Mouse (Mus musculus) kidney, embryonic 15.5 days (tissue): Measurements from ENCODE around the gene Pigg. TPM values are rescaled to one million over a fixed set of nuclear protein-coding genes. Genes with fewer than 3 reads are reported as not detected.

Experiments
- ATAC-seq: fragments of 200-750 bp; cut with Nextera tagmentation; replicated peaks from 2 replicates; pipeline ENCODE4 v1.8.0; 2017; ENCODE audit warnings: moderate TSS enrichment; ENCODE audit not compliant: low FRiP score
- H3K27ac ChIP-seq: fragments of 300-500 bp; sonication (generic); 2 replicates; pipeline ENCODE4 v1.5.1; 2015; ENCODE audit warnings: mild to moderate bottlenecking, inconsistent platforms
- H3K27me3 ChIP-seq: fragments of 300-500 bp; sonication (generic); 2 replicates; pipeline ENCODE4 v1.6.1; 2015; ENCODE audit warnings: inconsistent platforms
- H3K36me3 ChIP-seq: fragments of 300-500 bp; sonication (generic); 2 replicates; pipeline ENCODE4 v1.6.1; 2015; ENCODE audit warnings: inconsistent platforms
- H3K4me1 ChIP-seq: fragments of 300-500 bp; sonication (generic); 2 replicates; pipeline ENCODE4 v1.6.1; 2015; ENCODE audit warnings: inconsistent platforms
- H3K4me2 ChIP-seq: fragments of 300-500 bp; sonication (generic); 2 replicates; pipeline ENCODE4 v1.6.1; 2015; ENCODE audit warnings: moderate library complexity, mild to moderate bottlenecking, inconsistent platforms
- H3K4me3 ChIP-seq: fragments of 300-500 bp; sonication (generic); replicated peaks from 2 replicates; pipeline ENCODE4 v1.5.1; 2015; ENCODE audit warnings: mild to moderate bottlenecking, inconsistent platforms
- H3K9ac ChIP-seq: fragments of 300-500 bp; sonication (generic); 2 replicates; pipeline ENCODE4 v1.6.1; 2015; ENCODE audit warnings: mild to moderate bottlenecking, inconsistent platforms
- H3K9me3 ChIP-seq: fragments of 300-500 bp; sonication (generic); replicated peaks from 2 replicates; pipeline ENCODE4 v1.6.1; 2016; ENCODE audit warnings: inconsistent platforms
- WGBS: fragments of 180-500 bp; shearing (Covaris S2); methylation state at CpG from one replicate; pipeline ENCODE4 v1.1.7; 2015; ENCODE audit warnings: mixed read lengths; 5-methylcytosine and 5-hydroxymethylcytosine counted together
- polyA plus RNA-seq: library from polyadenylated mRNA; unstranded; fragments of >200 nt; fragmentation: Nextera tagmentation; extraction: Ambion mirVana; gene quantifications from 2 replicates; pipeline ENCODE4 v1.2.1, GENCODE M21; 2015

Gene Pigg
- polyA plus RNA-seq, 1 experiment from 2014 or later: 7.5 TPM

DNA sequence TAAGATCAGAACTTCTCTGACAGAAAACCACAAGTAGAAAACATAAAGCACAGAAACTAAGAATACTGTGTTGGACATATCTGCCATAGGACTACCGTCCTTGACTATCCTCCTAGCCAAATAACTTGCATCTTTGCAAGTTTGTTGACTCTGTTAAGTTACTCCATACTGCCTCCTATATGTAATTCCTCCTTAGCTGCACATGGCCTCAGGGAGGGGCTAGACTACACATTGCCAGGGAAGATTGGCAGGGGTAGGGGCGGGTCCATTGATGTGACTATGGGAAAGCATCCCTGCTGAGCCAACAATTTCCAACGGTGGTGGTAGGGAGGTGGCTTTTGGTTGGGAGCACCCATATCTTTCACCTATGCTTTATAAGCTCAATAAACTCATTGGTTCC, 49.9 kb downstream of the Pigg start:
- no peak overlapping the region for H3K4me2 ChIP-seq
- 38% methylated on average over 3 of the region's 3 CpGs for WGBS
- ATAC-seq: no peak
- H3K27me3 ChIP-seq: peaks cover 54% of the 10 kb centered on the region
- H3K9ac ChIP-seq: no peak overlapping the region
- no peaks in the 10 kb centered on the region for H3K36me3 ChIP-seq
- no peak overlapping the region for H3K27ac ChIP-seq
- H3K9me3 ChIP-seq: no peaks in the 10 kb centered on the region
- H3K4me1 ChIP-seq: peaks cover 13% of the 10 kb centered on the region
- H3K4me3 ChIP-seq: no peak overlapping the region

- peaks cover 35% of the 10 kb centered on the region for H3K4me1 ChIP-seq
- peak; percentile 9; the same call in 1 of the 2 replicates for ATAC-seq
- 1% methylated on average over 60 of the region's 60 CpGs for WGBS
- peak overlapping the region; percentile 56 for H3K4me3 ChIP-seq
- peak overlapping the region; percentile 97 for H3K4me2 ChIP-seq
- H3K9me3 ChIP-seq: no peaks in the 10 kb centered on the region
- no peaks in the 10 kb centered on the region for H3K36me3 ChIP-seq
- 0 out of 2 replicates have a peak overlapping the region, but pooled peaks have one; percentile 19 for H3K9ac ChIP-seq
- no peak overlapping the region for H3K27ac ChIP-seq
- H3K27me3 ChIP-seq: peaks cover 94% of the 10 kb centered on the region
These were observed 54.0 kb downstream of the Pigg start for GRCm38 (mm10) chr5:108366328-108366983.

DNA sequence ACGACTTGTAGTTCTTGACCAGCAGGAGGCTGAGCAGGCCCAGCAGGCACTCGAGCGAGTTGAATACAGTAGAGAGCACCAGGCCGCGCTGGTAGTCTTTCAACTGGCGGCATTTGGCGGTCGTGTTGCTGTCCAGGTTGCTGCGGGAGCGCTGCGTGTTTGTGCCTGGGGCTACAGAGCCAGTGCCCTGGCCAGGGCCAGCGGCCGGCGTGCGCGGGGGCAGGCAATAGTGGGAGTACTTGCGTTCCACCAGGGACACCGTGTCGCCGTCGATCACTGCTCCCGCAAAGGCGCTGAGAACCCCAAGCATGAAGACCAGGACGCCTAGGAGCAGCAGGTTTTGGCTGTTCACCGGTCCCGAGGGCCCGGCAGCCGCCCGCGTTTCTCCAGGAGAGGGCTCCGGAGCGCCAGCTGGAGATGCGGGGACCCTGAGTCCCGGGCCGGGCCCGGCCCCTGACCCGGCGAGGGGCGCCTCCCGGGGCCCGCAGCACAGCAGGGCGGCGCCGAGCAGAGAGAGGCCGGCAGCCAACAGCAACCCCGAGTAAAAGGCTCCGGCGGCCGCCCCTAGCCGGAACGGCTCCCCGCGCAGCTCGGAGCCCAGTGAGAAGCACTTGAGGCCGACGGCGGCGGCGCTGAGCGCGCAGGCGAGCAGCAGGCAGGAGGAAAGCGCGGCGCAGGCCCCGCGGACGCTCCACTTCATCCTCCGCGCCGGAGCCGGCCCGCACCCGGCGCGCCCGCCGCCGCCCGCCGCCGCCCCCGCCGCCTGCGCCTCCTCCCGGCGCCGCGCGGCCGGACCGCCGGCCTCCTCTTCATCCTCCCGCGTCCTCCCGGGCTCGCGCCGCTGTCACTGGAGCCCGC, 54.8 kb downstream of the Pigg start:
- Histone ChIP-seq H3K4me1 (peaks cover 35% of the 10 kb centered on the region), H3K9ac (peak overlapping the region; percentile 45), H3K27me3 (peaks cover 98% of the 10 kb centered on the region), H3K4me2 (peak overlapping the region; percentile 97), H3K9me3 (no peaks in the 10 kb centered on the region), H3K36me3 (no peaks in the 10 kb centered on the region), H3K27ac (no peak overlapping the region), H3K4me3 (peak overlapping the region; percentile 56)
- WGBS: under 1% methylated on average over 79 of the region's 100 CpGs
- peak; percentile 66 for ATAC-seq

- H3K36me3 ChIP-seq: no peaks in the 10 kb centered on the region
- 2% methylated on average over 35 of the region's 36 CpGs for WGBS
- ATAC-seq: peak; percentile 37
These were observed 55.5 kb downstream of the Pigg start, which contains the start of gene Gm42517 for GRCm38 (mm10) chr5:108367871-108368332. Gene Gm42517, minus strand, starts transcription at chr5:108367922.

DNA sequence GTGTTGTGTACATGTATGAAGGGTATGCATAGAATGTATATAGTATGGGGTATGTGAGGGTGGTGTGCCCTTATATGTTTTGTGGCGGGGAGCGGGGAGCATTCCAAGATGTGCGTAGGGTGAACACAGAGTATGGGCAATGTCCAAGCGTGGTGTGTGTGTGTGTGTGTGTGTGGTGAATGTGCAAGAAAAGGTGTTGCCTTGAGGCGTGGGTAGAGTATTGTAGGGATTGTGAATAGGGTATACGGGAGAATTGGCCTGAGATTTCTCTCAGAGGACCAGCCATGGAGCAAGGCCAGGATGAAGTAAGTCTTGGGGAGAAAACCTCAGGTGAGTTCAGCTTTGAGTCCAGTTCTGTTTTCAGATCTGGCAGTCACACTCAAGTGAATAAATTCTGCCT, 56.0 kb downstream of the Pigg start:
- peaks cover 35% of the 10 kb centered on the region for H3K4me1 ChIP-seq
- no peaks in the 10 kb centered on the region for H3K36me3 ChIP-seq
- peaks cover 98% of the 10 kb centered on the region for H3K27me3 ChIP-seq
- no peak overlapping the region for H3K9ac ChIP-seq
- no peak overlapping the region for H3K27ac ChIP-seq
- 7% methylated on average over 6 of the region's 6 CpGs for WGBS
- peak overlapping the region; percentile 97 for H3K4me2 ChIP-seq
- H3K9me3 ChIP-seq: no peaks in the 10 kb centered on the region
- no peak for ATAC-seq
- H3K4me3 ChIP-seq: peak overlapping the region; percentile 39

More at GRCm38 (mm10) chr5:108367871-108368332, 55.5 kb downstream of the Pigg start, which contains the start of gene Gm42517:
- Histone ChIP-seq H3K27ac (no peak within 1 kb of the TSS), H3K4me2 (peak within 1 kb of the TSS; percentile 97), H3K9ac (peak within 1 kb of the TSS; percentile 45), H3K4me1 (peaks cover 35% of the 10 kb centered on the region), H3K9me3 (no peaks in the 10 kb centered on the region), H3K4me3 (peak within 1 kb of the TSS; percentile 56), H3K27me3 (peaks cover 98% of the 10 kb centered on the region)

- peaks cover 35% of the 10 kb centered on the region for H3K4me1 ChIP-seq
- no peaks in the 10 kb centered on the region for H3K36me3 ChIP-seq
- H3K9me3 ChIP-seq: no peaks in the 10 kb centered on the region
- ATAC-seq: no peak
- 0 out of 2 replicates have a peak overlapping the region, but pooled peaks have one; percentile 11 for H3K9ac ChIP-seq
- H3K4me3 ChIP-seq: peak overlapping the region; percentile 39
- H3K27me3 ChIP-seq: peaks cover 98% of the 10 kb centered on the region
- WGBS: under 1% methylated on average over 49 of the region's 49 CpGs
- no peak overlapping the region for H3K27ac ChIP-seq
- H3K4me2 ChIP-seq: peak overlapping the region; percentile 97
These were observed 56.6 kb downstream of the Pigg start for GRCm38 (mm10) chr5:108368851-108369621.

GRCm38 (mm10) chr5:108369964-108370363, 57.6 kb downstream of the Pigg start:
- ATAC-seq: no peak
- H3K27ac ChIP-seq: no peak overlapping the region
- H3K9me3 ChIP-seq: no peaks in the 10 kb centered on the region
- no peak overlapping the region for H3K4me2 ChIP-seq
- H3K4me3 ChIP-seq: no peak overlapping the region
- peaks cover 97% of the 10 kb centered on the region for H3K27me3 ChIP-seq
- H3K4me1 ChIP-seq: peaks cover 35% of the 10 kb centered on the region
- whole genome bisulfite sequencing: 2% methylated on average over 6 of the region's 6 CpGs
- H3K9ac ChIP-seq: no peak overlapping the region
- H3K36me3 ChIP-seq: no peaks in the 10 kb centered on the region

GRCm38 (mm10) chr5:108374079-108374478, 61.7 kb downstream of the Pigg start:
- Histone ChIP-seq H3K4me2 (no peak overlapping the region), H3K27me3 (peaks cover 72% of the 10 kb centered on the region), H3K36me3 (no peaks in the 10 kb centered on the region), H3K9me3 (no peaks in the 10 kb centered on the region), H3K4me1 (peaks cover 6% of the 10 kb centered on the region), H3K27ac (no peak overlapping the region), H3K4me3 (no peak overlapping the region), H3K9ac (no peak overlapping the region)
- WGBS: 71% methylated on average over 5 of the region's 5 CpGs
- no peak for ATAC-seq

DNA sequence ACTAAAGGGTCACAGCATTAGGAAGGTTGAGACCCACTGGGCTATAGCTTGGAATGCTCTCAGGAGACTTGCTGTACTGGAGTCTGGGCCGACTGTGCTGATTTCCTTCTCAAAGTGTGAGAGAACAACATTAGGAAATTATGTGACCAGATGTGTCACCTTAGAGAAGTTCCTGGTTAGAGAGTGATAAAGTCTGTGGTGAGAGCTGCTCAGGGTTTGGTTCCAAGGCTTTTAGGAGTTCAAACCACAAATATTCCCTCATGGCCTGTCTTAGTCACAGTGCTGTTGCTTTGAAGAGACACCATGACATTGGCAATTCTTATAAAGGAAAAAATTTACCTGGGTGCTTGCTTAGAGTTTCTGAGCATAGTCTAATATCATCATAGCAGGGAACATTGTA, 63.6 kb downstream of the Pigg start:
- Histone ChIP-seq H3K4me1 (no peaks in the 10 kb centered on the region), H3K4me2 (no peak overlapping the region), H3K36me3 (no peaks in the 10 kb centered on the region), H3K9ac (no peak overlapping the region), H3K4me3 (no peak overlapping the region), H3K9me3 (no peaks in the 10 kb centered on the region), H3K27me3 (peaks cover 52% of the 10 kb centered on the region), H3K27ac (no peak overlapping the region)
- WGBS: 82% methylated on average over 1 of the region's 1 CpGs
- ATAC-seq: no peak

DNA sequence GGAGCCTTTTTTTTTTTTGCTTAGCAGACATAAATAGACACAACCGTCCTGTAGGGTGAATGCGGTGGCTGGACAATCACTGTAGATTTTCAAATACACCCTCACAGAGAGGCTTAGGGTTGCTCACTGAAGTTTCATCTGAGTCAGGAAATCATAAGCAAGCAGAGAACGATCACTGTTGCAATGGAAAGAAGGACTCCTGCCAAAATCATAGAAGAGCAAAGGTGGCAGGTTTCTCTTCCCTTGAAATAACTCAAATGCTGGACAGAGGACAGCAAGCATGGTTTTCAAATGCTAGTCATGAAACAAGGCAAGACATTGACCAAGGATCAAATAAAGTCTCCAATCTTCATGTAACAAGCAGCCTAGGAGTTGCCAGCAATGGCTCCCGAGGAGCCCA, 65.9 kb downstream of the Pigg start:
- H3K27me3 ChIP-seq: peaks cover 31% of the 10 kb centered on the region
- no peak overlapping the region for H3K27ac ChIP-seq
- H3K36me3 ChIP-seq: no peaks in the 10 kb centered on the region
- H3K9me3 ChIP-seq: no peaks in the 10 kb centered on the region
- ATAC-seq: no peak
- H3K9ac ChIP-seq: no peak overlapping the region
- no peaks in the 10 kb centered on the region for H3K4me1 ChIP-seq
- no peak overlapping the region for H3K4me3 ChIP-seq
- no peak overlapping the region for H3K4me2 ChIP-seq
- 89% methylated on average over 4 of the region's 4 CpGs for WGBS

DNA sequence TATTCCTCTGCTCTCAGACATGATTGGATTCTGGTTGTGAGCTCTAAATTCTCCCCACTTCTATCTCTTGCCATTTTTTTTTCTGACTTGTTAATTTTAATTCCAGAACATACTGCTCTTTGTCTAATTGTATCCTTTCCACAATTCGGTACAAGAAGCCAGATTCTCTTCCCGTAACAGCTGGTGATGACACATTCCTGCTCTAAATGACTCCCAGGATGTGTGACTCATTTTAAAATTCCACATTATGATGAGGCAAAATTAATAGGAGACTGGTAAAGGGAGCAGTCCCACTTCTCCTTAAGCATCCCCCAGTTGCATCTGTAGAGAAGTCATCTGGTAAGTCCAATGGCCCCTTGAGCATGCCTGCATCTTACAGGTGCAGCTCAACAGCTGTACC, 73.2 kb downstream of the Pigg start:
- H3K9ac ChIP-seq: no peak overlapping the region
- no peaks in the 10 kb centered on the region for H3K9me3 ChIP-seq
- no peaks in the 10 kb centered on the region for H3K4me1 ChIP-seq
- no peak for ATAC-seq
- no peak overlapping the region for H3K4me2 ChIP-seq
- no peaks in the 10 kb centered on the region; the same call in 1 of the 2 replicates for H3K27me3 ChIP-seq
- H3K27ac ChIP-seq: no peak overlapping the region
- no peak overlapping the region for H3K4me3 ChIP-seq
- WGBS: 88% methylated on average over 2 of the region's 2 CpGs
- H3K36me3 ChIP-seq: no peaks in the 10 kb centered on the region
